Mouse (Mus musculus): ENCODE data around the gene Oas1e.
A peak's percentile ranks its signal among the peaks of the same experiment; 100 is the strongest.
"Not testable (repeated sequence)": the region's sequence is repeated elsewhere in the genome, so short reads cannot be mapped to it uniquely, and the experiment has no call there.

The Oas1e gene

DNA sequence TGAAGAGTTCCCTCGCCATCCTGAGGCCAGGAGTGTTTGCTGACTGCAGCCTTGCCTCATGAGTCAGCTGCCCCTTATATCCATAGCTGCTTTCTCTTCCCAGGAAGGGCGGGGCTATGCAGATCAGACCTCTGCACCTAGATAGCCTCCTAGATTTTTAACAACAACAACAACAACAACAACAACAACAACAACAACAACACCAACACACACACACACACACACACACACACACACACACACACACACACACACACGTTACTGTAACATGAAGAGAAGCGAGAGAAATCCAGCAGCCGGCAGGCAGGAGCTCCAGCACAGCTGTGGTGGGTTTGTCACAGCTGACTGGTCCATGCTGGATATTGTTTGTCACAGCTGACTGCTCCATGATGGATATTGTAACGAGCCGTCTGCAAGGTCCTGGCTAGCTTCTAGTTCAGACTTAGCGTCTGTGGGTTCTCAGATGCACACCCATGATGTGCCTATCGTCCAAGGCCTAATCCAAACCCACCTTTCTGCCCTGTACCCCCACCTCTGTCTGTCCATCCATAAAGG is at the start of gene Oas1e:
TSS of gene Oas1e (minus strand) at position 51 of the 555 bp plus-strand sequence.
- not testable (repeated sequence) for DNase-seq (ENCODE audit: low read depth, low spot score)

DNA sequence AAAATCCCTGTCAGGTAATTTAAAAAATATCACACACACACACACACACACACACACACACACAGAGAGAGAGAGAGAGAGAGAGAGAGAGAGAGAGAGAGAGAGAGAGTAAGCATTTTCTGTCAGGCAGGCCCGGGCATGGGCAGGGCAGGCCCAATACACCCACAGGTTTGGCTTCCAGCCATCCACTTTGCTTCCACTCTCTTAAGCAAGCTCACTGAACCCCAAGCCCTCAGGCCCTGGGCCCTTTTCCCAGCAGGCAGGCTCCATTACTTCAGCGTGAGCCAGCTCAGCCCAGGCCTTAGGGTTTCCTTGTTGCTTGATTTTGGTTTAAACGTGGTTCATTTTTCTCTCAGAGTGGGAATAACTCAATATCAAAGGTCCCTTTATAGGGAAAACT is 49.4 kb upstream of the Oas1e start:
- DNase-seq (ENCODE audit: low read depth, low spot score): no peak

DNA sequence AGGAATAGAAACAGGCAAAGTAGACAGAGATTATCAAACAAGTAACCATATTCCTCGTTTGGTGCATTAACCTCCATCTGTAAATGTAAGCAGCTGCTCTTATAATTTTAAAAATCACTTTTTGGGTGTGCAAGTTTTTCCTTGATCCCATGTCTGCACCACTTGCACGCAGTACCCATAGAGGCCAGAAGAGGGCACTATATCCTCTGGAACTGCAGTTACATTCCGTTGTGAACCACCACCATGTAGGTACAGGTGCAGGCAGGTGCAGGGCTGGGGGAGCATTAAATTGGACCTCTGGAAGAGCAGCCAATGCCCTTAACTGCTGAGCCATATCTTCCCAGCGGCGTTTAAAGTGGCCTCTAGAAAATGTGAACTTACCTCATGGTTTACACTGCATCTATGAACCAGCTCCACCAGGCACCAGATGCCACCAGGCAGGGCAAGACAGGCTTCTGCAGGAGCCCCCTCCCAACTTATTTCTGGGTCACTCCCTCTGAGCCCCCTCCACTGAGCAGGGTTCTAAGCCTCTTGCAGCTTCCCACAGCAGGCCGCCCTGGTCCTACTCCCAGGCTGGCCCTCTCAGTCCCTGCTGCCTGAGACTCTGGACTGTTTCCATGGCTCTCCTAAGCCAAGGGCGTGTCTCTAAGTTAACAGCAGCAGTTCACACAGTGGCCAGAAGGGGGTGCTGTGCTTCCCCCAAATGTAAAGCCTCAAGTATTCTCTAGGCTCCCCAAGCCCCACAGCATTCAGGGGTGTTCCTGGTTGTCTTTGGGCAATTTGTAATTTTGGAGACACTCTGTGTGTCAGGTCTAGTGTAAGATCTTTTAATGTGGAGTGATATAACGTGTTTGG is 41.6 kb upstream of the Oas1e start:
- DNase-seq (ENCODE audit: low read depth, low spot score): peak; percentile 91

DNA sequence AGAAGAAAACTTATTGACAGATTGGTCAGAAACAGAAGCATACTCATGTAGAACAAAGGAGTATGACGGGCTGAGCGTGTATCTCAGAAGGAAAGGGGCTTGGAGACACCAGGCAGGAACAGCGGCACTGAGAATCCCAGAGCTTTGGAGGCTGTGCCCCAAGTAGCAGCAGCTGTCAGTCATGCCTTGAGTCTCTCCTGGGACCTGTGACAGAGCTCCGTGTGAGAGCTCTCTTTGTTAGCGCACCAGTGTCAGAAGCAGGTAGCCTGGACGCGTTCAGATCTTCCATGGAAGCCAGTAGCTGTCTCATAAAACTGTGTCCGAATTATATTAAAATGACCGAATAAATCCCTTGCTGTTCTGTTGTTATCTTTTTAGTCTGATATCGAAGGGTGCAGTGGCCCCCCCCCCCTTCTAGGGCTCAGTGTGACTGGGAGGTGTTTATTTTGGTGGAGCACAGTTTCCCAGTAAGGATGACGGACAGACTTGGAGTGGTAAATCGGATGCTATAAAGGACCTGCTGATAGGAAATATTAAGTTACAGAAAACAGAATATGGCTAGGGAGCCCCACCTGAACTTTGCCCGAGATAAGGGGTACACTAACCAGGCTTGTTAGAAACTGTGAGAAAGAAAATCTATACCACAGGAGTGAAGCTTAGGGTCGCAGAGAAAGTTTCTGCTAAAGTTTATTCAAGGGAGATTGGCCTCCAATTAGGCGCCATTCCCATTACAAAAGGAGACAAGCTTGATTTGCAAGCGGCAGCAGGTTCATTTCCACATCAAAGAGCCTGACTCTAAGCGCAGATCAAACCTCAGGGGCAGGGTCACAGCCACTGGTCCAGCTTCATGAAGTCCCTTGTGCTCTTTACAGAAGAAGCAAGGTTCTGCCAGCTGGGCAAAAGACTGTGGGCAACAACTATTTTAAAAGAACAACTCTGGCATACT is 38.3 kb upstream of the Oas1e start:
- peak; percentile 84 for DNase-seq (ENCODE audit: low read depth, low spot score)

DNA sequence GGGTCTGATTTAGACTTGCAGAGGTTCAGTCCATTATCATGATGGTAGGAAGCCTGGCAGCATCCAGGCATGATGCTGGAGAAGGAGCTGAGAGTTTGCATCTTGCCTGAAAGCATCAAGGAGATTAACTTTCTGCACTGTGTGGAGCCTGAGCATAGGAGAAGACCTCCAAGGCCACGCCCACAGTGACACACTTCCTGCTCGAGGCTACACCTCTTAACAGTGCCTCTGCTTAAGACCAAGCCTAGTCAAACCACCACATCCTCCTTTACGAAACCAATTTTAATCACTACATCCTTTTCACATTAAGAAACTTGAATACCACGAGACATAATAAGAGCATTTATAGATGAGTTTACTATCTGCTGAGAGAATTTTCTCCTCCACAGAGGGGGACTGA is 35.7 kb upstream of the Oas1e start:
- DNase-seq (ENCODE audit: low read depth, low spot score): no peak

DNA sequence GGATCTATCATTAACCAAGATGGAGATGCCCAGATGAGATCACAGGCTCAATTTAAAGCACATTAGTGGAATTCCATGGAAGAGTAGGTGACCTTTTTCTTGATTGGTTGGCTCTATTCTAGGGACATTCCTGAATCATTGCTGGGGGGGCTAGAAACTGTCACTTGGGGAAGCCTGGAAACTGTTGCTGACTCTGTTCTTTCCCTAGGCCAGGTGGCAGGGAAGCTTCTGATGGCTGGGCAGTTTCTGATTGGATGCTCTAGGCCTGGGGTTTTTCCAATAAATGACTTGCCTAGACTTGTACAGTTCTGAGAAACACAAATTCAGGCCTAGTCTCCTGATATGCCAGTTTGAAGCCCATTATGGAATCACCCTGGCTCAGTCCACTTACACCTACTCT is 23.7 kb upstream of the Oas1e start:
- DNase-seq (ENCODE audit: low read depth, low spot score): no peak

DNA sequence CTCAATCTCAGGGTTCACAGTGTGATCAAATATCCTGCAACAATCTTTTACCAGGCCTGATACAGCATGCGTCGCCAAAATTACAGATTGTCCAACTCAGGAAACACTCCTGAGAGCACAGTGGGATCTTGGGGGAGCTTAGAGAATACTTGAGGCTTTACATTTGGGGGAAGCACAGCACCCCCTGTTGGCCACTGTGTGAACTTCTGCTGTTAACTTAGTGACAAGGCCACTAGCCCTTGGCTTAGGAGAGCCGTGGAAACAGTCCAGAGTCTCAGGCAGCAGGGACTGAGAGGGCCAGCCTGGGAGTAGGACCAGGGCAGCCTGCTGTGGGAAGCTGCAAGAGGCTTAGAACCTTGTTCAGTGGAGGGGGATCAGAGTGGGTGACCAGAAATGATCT is 20.6 kb upstream of the Oas1e start:
- DNase-seq (ENCODE audit: low read depth, low spot score): peak; percentile 74

DNA sequence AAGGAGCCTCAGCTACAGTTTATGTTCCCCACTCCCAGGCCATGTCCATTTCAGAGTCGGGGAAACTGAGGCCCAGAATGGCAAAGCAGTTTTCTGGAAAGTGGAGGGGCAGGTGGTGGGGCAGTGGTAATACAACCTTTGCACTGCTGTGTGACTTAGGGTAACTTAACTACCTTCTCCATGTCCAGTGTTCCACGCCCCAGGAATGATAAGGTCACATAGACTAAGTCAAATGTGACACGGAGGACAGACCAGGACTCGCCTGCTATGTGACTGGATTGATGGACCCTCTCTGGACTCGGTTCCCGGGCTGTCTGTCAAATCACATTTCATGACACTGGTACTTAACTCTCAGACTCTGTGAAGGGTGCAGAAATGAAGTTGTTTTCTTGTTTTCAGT is 17.7 kb upstream of the Oas1e start:
- DNase-seq (ENCODE audit: low read depth, low spot score): no peak

DNA sequence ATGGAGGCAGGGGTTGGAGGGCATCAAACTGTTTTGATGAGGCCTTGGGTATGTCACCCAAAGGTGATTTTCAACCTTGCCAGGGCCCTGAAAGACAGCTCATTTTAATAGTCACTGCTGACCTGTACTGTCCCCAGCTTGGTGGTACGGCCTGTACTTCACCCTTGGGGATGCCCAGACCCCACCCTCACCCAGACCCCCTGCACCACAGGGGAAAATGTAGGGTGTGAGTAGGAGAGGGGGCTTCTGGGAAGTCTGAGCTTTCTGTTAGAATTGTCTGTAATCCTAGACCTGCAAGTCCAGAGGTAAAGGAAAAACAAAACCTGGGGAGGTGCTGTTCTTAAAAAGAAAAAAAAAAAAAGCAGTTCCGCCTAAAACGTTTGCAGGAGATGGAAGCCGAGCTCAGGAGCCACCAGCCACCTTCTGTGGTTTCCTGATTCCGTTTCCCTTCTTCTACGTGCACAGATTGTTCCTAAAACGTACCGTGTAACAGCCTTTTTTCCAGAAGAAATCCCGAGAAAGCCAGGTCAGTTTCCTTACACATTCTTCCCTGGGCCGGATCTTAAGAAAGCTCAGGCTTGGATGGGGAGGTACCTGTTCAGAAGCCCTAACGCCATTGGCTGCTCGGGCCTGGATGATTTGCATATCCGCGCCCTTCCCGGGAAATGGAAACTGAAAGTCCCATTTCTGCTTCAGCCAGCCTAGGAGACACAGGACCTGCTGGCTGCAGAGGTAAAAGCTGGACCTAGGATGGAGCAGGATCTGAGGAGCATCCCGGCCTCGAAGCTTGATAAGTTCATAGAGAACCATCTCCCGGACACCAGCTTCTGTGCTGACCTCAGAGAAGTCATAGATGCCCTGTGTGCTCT is 16.9 kb upstream of the Oas1e start, which contains the start of gene Oas1c:
TSS of gene Oas1c (minus strand) at position 564 of the 869 bp plus-strand sequence.
- DNase-seq (ENCODE audit: low read depth, low spot score): peak; percentile 93

DNA sequence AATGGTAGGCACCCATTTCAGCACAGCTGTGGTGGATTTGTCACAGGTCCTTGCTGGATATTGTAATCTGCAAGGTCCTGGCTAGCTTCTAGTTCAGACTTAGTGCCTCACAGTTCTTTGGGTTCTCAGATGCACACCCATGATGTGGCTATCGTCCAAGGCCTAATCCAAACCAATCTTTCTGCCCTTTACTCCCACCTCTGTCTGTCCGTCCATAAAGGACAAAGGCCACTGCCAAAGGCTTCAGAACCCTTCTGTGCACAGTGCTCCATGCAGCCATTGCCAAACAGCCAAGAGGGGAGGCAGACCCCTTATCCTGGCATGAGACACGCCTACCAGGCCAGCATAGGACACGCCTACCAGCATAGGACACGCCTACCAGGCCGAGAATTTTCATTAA is 13.8 kb upstream of the Oas1e start:
- no peak for DNase-seq (ENCODE audit: low read depth, low spot score)

DNA sequence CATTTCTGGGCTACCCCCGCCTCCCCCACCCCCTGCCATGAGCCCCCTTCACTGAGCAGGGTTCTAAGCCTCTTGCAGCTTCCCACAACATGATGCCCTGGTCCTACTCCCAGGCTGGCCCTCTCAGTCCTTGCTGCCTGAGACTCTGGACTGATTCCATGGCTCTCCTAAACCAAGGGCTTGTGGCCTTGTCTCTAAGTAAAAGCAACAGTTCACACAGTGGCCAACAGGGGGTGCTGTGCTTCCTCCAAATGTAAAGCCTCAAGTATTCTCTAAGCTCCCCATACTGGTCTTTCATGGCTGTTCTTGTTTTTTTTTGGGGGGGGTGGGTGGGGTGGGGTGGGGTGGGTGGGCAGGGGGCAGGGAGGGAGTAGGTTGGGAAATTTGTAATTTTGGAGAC is 11.1 kb upstream of the Oas1e start:
- peak; percentile 85 for DNase-seq (ENCODE audit: low read depth, low spot score)

DNA sequence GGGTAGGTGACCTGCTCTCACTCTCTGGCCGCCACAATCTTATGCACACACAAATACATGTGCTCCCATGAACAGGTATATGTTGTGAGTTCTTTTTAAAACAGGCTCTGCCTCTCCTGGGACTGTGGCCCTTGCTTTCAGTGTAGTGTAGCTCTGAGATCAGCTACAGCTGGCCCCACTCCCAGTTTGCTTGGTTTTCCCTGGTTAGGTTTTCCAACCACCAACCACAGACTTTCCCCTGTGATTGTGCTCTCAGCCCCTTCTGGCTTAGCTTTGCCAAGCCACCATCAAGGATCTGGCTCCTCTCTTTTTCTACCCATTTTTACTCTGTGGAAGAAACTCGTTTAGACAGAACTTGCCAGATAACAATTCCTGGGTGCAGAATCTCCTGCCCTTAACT is 8.3 kb upstream of the Oas1e start:
- no peak for DNase-seq (ENCODE audit: low read depth, low spot score)

DNA sequence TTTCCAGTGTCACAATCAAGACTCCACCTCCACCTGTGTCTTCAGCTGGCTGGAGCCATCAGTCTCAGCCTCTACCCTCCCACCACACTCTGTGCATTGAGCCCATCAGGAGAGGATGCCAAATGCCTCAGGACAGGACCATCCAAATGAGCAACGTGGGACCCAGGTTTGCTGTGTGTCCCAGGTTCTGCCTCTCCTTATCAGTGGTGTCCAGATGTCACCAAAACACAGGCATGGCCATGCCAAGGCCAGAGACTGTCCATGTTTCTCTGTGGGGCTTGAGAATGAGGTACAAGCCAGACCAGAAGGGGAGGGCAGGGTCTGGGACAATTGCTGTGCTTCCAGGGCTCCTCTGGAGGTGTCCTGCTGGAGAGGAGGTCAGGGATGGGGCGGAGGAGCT is 3.6 kb upstream of the Oas1e start:
- not testable (repeated sequence) for DNase-seq (ENCODE audit: low read depth, low spot score)

DNA sequence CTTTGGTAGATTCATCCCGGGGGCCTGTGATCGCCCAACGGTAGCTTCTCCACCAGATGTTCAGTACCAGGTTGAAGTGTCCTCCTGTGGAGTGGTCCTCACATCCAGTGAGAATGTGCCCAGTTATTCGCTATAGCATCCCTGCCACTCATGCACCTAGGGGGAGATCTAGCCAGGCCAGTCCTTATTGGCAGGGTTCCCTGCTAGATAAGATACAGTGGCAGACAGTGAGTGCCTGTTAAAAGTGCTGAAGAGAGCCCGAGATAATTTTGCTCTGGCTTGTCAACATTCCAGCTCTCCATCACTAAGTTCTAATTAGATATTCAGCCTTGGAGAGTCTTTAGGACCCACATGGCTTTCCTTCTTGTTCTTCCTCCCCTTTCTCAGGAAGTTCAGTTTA is 2.8 kb upstream of the Oas1e start:
- DNase-seq (ENCODE audit: low read depth, low spot score): not testable (repeated sequence)

DNA sequence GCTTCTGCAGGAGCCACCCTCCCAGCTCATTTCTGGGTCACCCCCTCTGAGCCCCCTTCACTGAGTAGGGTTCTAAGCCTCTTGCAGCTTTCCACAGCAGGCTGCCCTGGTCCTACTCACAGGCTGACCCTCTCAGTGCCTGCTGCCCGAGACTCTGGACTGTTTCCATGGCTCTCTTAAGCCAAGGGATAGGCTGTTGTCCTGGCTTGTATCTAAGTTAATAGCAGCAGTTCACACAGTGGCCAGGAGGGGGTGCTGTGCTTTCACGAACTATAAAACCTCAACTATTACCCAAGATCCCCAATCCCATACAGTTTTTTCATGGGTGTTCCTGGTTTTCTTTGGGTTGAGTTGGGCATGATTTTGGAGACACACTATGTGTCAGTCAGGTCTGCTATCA is 2.3 kb downstream of the Oas1e start:
- DNase-seq (ENCODE audit: low read depth, low spot score): peak; percentile 74

DNA sequence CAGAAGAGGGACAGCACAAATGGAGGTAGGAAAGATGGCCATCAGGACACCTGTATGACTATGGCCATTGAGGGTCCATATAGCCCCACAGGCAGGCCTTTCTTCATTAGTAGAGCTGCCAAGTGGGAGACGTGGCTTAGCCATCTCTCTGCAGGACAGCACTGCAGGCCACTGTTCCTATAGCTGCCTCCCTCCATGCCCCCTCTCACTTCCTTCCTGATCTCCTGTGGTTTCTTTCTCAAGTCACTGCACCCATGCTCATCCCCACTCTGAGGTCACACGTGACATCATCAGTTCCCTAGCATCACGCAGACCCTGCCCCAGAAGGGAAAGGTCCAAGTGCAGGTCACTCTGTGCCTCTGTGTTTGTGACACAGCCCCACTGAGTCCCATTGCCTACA is 8.3 kb downstream of the Oas1e start:
- DNase-seq (ENCODE audit: low read depth, low spot score): no peak

DNA sequence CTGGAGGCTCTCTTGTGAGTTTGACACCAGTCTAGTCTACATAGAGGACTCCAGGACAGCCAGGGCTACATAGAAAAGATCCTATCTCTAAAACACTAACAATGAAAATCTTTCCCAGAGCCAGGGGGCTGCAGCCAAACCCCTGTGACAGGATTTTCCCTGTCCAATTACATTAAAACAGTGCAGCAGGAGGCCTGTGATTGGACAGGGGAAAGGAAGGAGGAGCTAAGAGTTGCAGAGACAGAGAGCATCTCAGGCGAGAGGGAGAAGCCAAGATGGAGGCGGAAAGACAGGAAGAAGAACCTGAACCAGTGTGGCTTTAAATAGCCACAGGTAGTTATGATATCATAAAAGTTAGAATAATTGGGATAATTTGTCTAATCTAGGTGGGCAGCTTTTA is 12.9 kb downstream of the Oas1e start:
- DNase-seq (ENCODE audit: low read depth, low spot score): peak; percentile 81

DNA sequence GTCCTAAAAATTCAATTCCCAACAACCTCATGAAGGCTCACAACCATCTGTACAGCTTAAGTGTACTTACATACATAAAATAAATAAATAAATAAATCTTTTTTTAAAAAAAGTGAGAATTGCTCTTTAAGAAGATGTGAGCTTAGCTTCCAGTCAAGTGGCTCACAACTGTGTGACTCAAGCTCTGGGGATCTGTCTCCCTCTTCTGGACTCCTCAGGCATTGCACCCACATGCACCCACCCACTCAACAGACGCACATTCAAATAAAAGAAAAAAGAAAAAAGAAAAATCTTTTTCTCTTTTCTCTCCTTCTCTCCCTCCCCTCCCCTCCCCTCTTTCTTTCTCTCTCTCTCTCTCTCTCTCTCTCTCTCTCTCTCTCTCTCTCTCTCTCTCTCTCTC is 13.7 kb downstream of the Oas1e start:
- peak; percentile 81 for DNase-seq (ENCODE audit: low read depth, low spot score)

DNA sequence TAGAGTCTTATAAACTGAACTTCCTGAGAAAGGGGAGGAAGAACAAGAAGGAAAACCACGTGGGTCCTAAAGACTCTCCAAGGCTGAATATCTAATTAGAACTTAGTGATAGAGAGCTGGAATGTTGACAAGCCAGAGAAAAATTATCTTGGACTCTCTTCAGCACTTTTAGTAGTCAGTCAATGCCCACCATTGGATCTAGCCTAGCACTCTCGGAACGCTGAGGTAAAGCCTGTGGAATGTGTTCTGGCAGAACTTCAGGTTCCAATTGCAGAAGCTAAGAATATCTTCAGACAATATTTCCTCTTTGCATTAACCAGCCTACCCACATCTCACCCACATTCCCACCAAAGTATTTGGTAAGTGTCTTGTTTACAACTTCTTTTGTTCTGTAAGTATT is 15.4 kb downstream of the Oas1e start:
- DNase-seq (ENCODE audit: low read depth, low spot score): no peak

DNA sequence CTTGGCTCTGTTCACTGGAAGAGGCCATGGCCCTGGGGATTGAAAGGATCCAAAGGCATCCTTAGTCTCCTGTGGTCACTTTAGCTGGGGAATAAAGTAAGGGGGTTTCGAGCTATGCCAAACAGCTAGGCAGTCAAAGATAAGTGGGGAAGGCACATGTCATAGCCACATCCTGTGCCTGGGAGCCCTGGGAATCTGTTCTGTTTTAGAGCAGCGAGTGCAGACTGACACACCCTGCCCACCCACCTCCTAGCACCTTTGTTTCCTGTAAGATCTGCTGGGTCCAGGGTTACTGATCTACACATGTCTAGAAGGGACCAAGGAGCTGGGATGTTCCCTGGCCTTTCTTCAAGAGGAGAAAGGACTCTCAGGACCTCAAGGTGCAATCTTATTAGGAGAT is 16.4 kb downstream of the Oas1e start:
- no peak for DNase-seq (ENCODE audit: low read depth, low spot score)

DNA sequence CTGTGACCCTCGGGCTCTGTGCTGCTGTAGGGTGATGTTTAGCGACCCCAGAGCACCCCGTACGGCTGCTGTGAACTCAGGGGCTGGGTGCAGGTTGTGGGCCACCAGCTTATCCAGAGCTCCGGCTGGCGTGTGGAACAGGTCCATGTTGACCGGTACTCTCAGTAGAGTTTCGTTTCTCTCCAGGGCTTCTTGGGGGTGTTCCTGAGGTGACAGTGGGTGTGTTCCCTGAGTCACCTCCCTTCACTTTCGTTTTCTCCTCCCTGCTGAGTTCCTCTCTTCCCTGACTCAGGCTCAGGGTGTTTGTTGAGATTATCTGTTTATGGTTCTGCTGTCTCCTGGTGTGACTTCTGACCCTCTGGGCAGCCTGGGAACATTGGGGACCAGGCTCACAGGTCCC is 17.9 kb downstream of the Oas1e start, which contains the start of gene Oas3:
TSS of gene Oas3 (minus strand) at position 184 of the 400 bp plus-strand sequence.
- no peak for DNase-seq (ENCODE audit: low read depth, low spot score)

Data from ZHBTc4 (cell line).